ENCODE assay signal across 10 mouse cellular contexts in genomic region chr5:30110371-30111060, GRCm38 (mm10). TPM values are rescaled to one million over a fixed set of nuclear protein-coding genes. Genes with fewer than 3 reads are reported as not detected.
DNase-seq lines count a peak whose midpoint lies in the region; ATAC-seq and TF ChIP-seq lines count a peak whose summit lies in the region.
"Had no signal": no experiment of that assay in that cellular context is flagged by ENCODE, and none has a peak within 500 bp of the region (broad histone marks: within the 10 kb centered on the region; RNA-seq: fewer than 3 reads in every experiment).

No protein-coding gene starts in this region.

- H3K4me2 ChIP-seq in forebrain, embryonic 13.5 days, result peak overlapping the region; percentile 51

- H3K27ac ChIP-seq in layer of hippocampus, adult 2 months, result peak overlapping the region; percentile 78
- H3K27ac ChIP-seq in forebrain, embryonic 13.5 days, result peak overlapping the region; percentile 51

- TF ChIP-seq CTCF in layer of hippocampus, adult 2 months (conservative IDR thresholded peaks at IDR 0.05), result no peak

- no peak for DNase-seq in layer of hippocampus, adult 2 months (ENCODE audit: low spot score in 2 of 2)
- DNase-seq in layer of hippocampus, postnatal 14 days (ENCODE audit: low spot score in 2 of 2), result no peak
- DNase-seq in liver, result peak; percentile 23
- peak; percentile 72 for DNase-seq in retina, embryonic 14.5 days (ENCODE audit: low spot score)
- no peak for DNase-seq in ovary, postnatal 36 days (ENCODE audit: low spot score)
- no peak for DNase-seq in gastrocnemius, postnatal 25 days
- no peak for DNase-seq in spleen, adult 12 weeks (ENCODE audit: low spot score)

- H3K9ac ChIP-seq in forebrain, embryonic 13.5 days, result peak overlapping the region; percentile 48

- H3K4me1 ChIP-seq in forebrain, embryonic 13.5 days, result peaks cover 78% of the 10 kb centered on the region

- H3K36me3 ChIP-seq in forebrain, embryonic 13.5 days (ENCODE audit: poor library complexity, severe bottlenecking), result peaks cover 55% of the 10 kb centered on the region

- no peaks in the 10 kb centered on the region for H3K9me3 ChIP-seq in forebrain, embryonic 13.5 days (replicated peaks)

- WGBS in forebrain, embryonic 13.5 days, result 6% methylated on average over 22 of the region's 22 CpGs

- H3K27me3 ChIP-seq in forebrain, embryonic 13.5 days, result peaks cover 30% of the 10 kb centered on the region

- no peak for ATAC-seq in forebrain, embryonic 13.5 days

- no peak overlapping the region; the same call in 1 of the 2 replicates for H3K4me3 ChIP-seq in layer of hippocampus, adult 2 months
- H3K4me3 ChIP-seq in forebrain, embryonic 13.5 days, result peak overlapping the region; percentile 12; the same call in 1 of the 2 replicates

RNA-seq across cellular contexts. Expression of gene 3110082J24Rik, which starts 4.6 kb away (rescaled TPM):
- 1 to 10 TPM; 2.0 to 2.6 TPM for total RNA-seq in layer of hippocampus, adult 2 months (2021)
- total RNA-seq in layer of hippocampus, postnatal 14 days (2021), result 1 to 10 TPM; 2.9 to 5.5 TPM
- polyA plus RNA-seq in forebrain, embryonic 13.5 days (2015; fragmentation: Nextera tagmentation; extraction: Ambion mirVana), result 6.3 and 9.1 TPM in 2 replicates
- total RNA-seq in gastrocnemius, postnatal 25 days (2021), result not detected
- total RNA-seq: neutrophil, adult 5-6 weeks had no signal
- polyA plus RNA-seq: large intestine, adult 2 months had no signal

RNA-seq across cellular contexts. Expression of gene Garem2, which starts 5.6 kb away (rescaled TPM):
- total RNA-seq in layer of hippocampus, adult 2 months (2021), result 10 to 100 TPM; 12.7 to 12.9 TPM
- total RNA-seq in layer of hippocampus, postnatal 14 days (2021), result 10 to 100 TPM; 13.7 to 14.8 TPM
- 14.4 and 14.8 TPM in 2 replicates for polyA plus RNA-seq in forebrain, embryonic 13.5 days (2015; fragmentation: Nextera tagmentation; extraction: Ambion mirVana)
- not detected for total RNA-seq in gastrocnemius, postnatal 25 days (2021)
- total RNA-seq: neutrophil, adult 5-6 weeks had no signal

RNA-seq across cellular contexts. Expression of gene Tyms, which starts 37.1 kb away (rescaled TPM):
- total RNA-seq in layer of hippocampus, adult 2 months (2021), result 1 to 10 TPM; 5.8 to 7.2 TPM
- total RNA-seq in layer of hippocampus, postnatal 14 days (2021), result 1 to 10 TPM; 7.1 to 7.9 TPM
- polyA plus RNA-seq in forebrain, embryonic 13.5 days (2015; fragmentation: Nextera tagmentation; extraction: Ambion mirVana), result 213 and 233 TPM in 2 replicates
- 1 to 10 TPM; 1.8 to 5.1 TPM for total RNA-seq in gastrocnemius, postnatal 25 days (2021)

RNA-seq across cellular contexts. Expression of gene Hadha, which starts 44.4 kb away (rescaled TPM):
- total RNA-seq in layer of hippocampus, adult 2 months (2021), result 10 to 100 TPM; 77.8 to 80.9 TPM
- 10 to 100 TPM; 78.4 to 95.1 TPM for total RNA-seq in layer of hippocampus, postnatal 14 days (2021)
- polyA plus RNA-seq in forebrain, embryonic 13.5 days (2015; fragmentation: Nextera tagmentation; extraction: Ambion mirVana), result 81.1 and 87.6 TPM in 2 replicates
- 100 to 1,000 TPM; 270 to 342 TPM for total RNA-seq in gastrocnemius, postnatal 25 days (2021)

RNA-seq across cellular contexts. Expression of gene Hadhb, which starts 44.5 kb away (rescaled TPM):
- 10 to 100 TPM; 88.4 to 93.2 TPM for total RNA-seq in layer of hippocampus, adult 2 months (2021)
- 10 to 100 TPM; 80.1 to 81.8 TPM for total RNA-seq in layer of hippocampus, postnatal 14 days (2021)
- polyA plus RNA-seq in forebrain, embryonic 13.5 days (2015; fragmentation: Nextera tagmentation; extraction: Ambion mirVana), result 80.2 and 83.9 TPM in 2 replicates
- 100 to 1,000 TPM; 301 to 366 TPM for total RNA-seq in gastrocnemius, postnatal 25 days (2021)

Comparison
In these comparisons a context has a peak if more than half of its experiments do, and no peak if none do; other contexts are left out.
1. DNase-seq: peak in liver (single experiment) and retina, embryonic 14.5 days (single experiment); none in layer of hippocampus, adult 2 months (0 of 2), layer of hippocampus, postnatal 14 days (0 of 2), ovary, postnatal 36 days (single experiment), gastrocnemius, postnatal 25 days (single experiment) and spleen, adult 12 weeks (single experiment).
2. RNA of gene Garem2, which starts 5.6 kb away (total RNA-seq): 13.7 to 14.8 TPM in layer of hippocampus, postnatal 14 days and 12.7 to 12.9 TPM in layer of hippocampus, adult 2 months; not detected in gastrocnemius, postnatal 25 days; every median in the first group is over 10 times any median in the second.